Mouse (Mus musculus) embryonic facial prominence, embryonic 11.5 days (tissue): Measurements from ENCODE around the gene Rad1. TPM values are rescaled to one million over a fixed set of nuclear protein-coding genes. Genes with fewer than 3 reads are reported as not detected.

Experiments
- ATAC-seq: fragments of 200-750 bp; cut with Nextera tagmentation; replicated peaks from 2 replicates; pipeline ENCODE4 v1.8.0; 2017; ENCODE audit warnings: low read depth; ENCODE audit not compliant: insufficient number of reproducible peaks, low FRiP score, low TSS enrichment
- DNase-seq: peaks from one replicate; pipeline ENCODE4 v3.0.0-alpha.2; 2015; ENCODE audit warnings: low spot score
- H3K27ac ChIP-seq: fragments of 300-500 bp; sonication (generic); replicated peaks from 2 replicates; pipeline ENCODE4 v1.5.1; 2014; ENCODE audit warnings: mild to moderate bottlenecking, low read depth, low read length, control low read depth
- H3K27me3 ChIP-seq: fragments of 300-500 bp; sonication (generic); 2 replicates; pipeline ENCODE4 v1.6.1; 2014; ENCODE audit warnings: mild to moderate bottlenecking, low read length, moderate library complexity, mixed read lengths; ENCODE audit not compliant: control insufficient read depth, insufficient read depth
- H3K36me3 ChIP-seq: fragments of 300-500 bp; sonication (generic); replicated peaks from 2 replicates; pipeline ENCODE4 v1.6.1; 2014; ENCODE audit warnings: low read depth, mild to moderate bottlenecking, low read length, moderate library complexity, mixed read lengths; ENCODE audit not compliant: control insufficient read depth, insufficient read depth
- H3K4me1 ChIP-seq: fragments of 300-500 bp; sonication (generic); 2 replicates; pipeline ENCODE4 v1.6.1; 2014; ENCODE audit warnings: low read length, mixed read lengths; ENCODE audit not compliant: control insufficient read depth, insufficient read depth
- H3K4me2 ChIP-seq: fragments of 300-500 bp; sonication (generic); 2 replicates; pipeline ENCODE4 v1.6.1; 2014; ENCODE audit warnings: low read depth, mild to moderate bottlenecking, control low read depth, low read length, moderate library complexity
- H3K4me3 ChIP-seq: fragments of 300-500 bp; sonication (generic); 2 replicates; pipeline ENCODE4 v1.5.1; 2014; ENCODE audit warnings: low read depth, low read length, control low read depth
- H3K9ac ChIP-seq: fragments of 300-500 bp; sonication (generic); replicated peaks from 2 replicates; pipeline ENCODE4 v1.6.1; 2014; ENCODE audit warnings: mild to moderate bottlenecking, control low read depth, low read length
- H3K9me3 ChIP-seq: fragments of 300-500 bp; sonication (generic); replicated peaks from 2 replicates; pipeline ENCODE4 v1.6.1; 2016; ENCODE audit warnings: mild to moderate bottlenecking, low read length, inconsistent platforms, mixed read lengths; ENCODE audit not compliant: control insufficient read depth
- WGBS: fragments of 180-500 bp; shearing (Covaris S2); extraction: QIAGEN DNeasy Blood & Tissue Kit; methylation state at CpG from one replicate; pipeline ENCODE4 v1.1.7; 2014; 5-methylcytosine and 5-hydroxymethylcytosine counted together
- polyA plus RNA-seq: library from polyadenylated mRNA; unstranded; fragments of >200 nt; fragmentation: Nextera tagmentation; extraction: Ambion mirVana; gene quantifications from 2 replicates; pipeline ENCODE4 v1.2.1, GENCODE M21; 2014

Gene Rad1
- 31.2 and 34.1 TPM in 2 replicates for polyA plus RNA-seq

GRCm38 (mm10) chr15:10485484-10486364, at the start of gene Rad1, which contains the start of gene Brix1:
Rad1 (plus strand) TSS chr15:10486018.
Brix1 (minus strand) TSS chr15:10485947.
- Histone ChIP-seq H3K9me3 (no peaks in the 10 kb centered on the region), H3K9ac (peak within 1 kb of the TSS; percentile 86), H3K4me1 (peaks cover 2% of the 10 kb centered on the region; the same call in 1 of the 2 replicates), H3K4me2 (peak within 1 kb of the TSS; percentile 71), H3K27me3 (no peaks in the 10 kb centered on the region), H3K36me3 (no peaks in the 10 kb centered on the region; the same call in 1 of the 2 replicates), H3K4me3 (peak within 1 kb of the TSS; percentile 90), H3K27ac (no peak within 1 kb of the TSS; the same call in 1 of the 2 replicates)
- under 1% methylated on average over 58 of the region's 58 CpGs for WGBS
- DNase-seq: peak; percentile 97
- ATAC-seq: peak; percentile 99

- no peaks in the 10 kb centered on the region for H3K27me3 ChIP-seq
- H3K4me3 ChIP-seq: no peak overlapping the region
- H3K4me2 ChIP-seq: no peak overlapping the region
- no peaks in the 10 kb centered on the region for H3K9me3 ChIP-seq
- 83% methylated on average over 1 of the region's 1 CpGs for WGBS
- no peak overlapping the region for H3K9ac ChIP-seq
- H3K4me1 ChIP-seq: no peaks in the 10 kb centered on the region
- no peak for ATAC-seq
- H3K27ac ChIP-seq: no peak overlapping the region
- no peak for DNase-seq
- no peaks in the 10 kb centered on the region for H3K36me3 ChIP-seq
Observed at GRCm38 (mm10) chr15:10436893-10437292, 48.9 kb upstream of the Rad1 start.

- no peaks in the 10 kb centered on the region for H3K27me3 ChIP-seq
- no peaks in the 10 kb centered on the region for H3K36me3 ChIP-seq
- H3K4me1 ChIP-seq: no peaks in the 10 kb centered on the region
- DNase-seq: no peak
- no peak overlapping the region for H3K27ac ChIP-seq
- no peak for ATAC-seq
- no peak overlapping the region for H3K4me3 ChIP-seq
- no peak overlapping the region for H3K4me2 ChIP-seq
- WGBS: 78% methylated on average over 6 of the region's 6 CpGs
- no peak overlapping the region for H3K9ac ChIP-seq
- H3K9me3 ChIP-seq: no peaks in the 10 kb centered on the region
Observed at GRCm38 (mm10) chr15:10439963-10440362, 45.9 kb upstream of the Rad1 start.

- no peak overlapping the region for H3K27ac ChIP-seq
- WGBS: 92% methylated on average over 9 of the region's 9 CpGs
- no peak for ATAC-seq
- H3K9me3 ChIP-seq: no peaks in the 10 kb centered on the region
- no peaks in the 10 kb centered on the region for H3K4me1 ChIP-seq
- H3K9ac ChIP-seq: no peak overlapping the region
- H3K36me3 ChIP-seq: no peaks in the 10 kb centered on the region
- no peak overlapping the region for H3K4me2 ChIP-seq
- H3K27me3 ChIP-seq: no peaks in the 10 kb centered on the region
- no peak for DNase-seq
- no peak overlapping the region for H3K4me3 ChIP-seq
Observed at GRCm38 (mm10) chr15:10441493-10441892, 44.3 kb upstream of the Rad1 start.

- no peak for ATAC-seq
- no peaks in the 10 kb centered on the region for H3K9me3 ChIP-seq
- no peaks in the 10 kb centered on the region for H3K27me3 ChIP-seq
Observed at GRCm38 (mm10) chr15:10442275-10442674, 43.5 kb upstream of the Rad1 start.

GRCm38 (mm10) chr15:10447102-10447501, 38.7 kb upstream of the Rad1 start:
- H3K27ac ChIP-seq: no peak overlapping the region
- H3K4me2 ChIP-seq: no peak overlapping the region
- no peak overlapping the region for H3K4me3 ChIP-seq
- no peaks in the 10 kb centered on the region for H3K27me3 ChIP-seq
- no peak for ATAC-seq
- H3K9ac ChIP-seq: no peak overlapping the region
- no peaks in the 10 kb centered on the region for H3K4me1 ChIP-seq
- no peak for DNase-seq
- 99% methylated on average over 3 of the region's 3 CpGs for WGBS
- no peaks in the 10 kb centered on the region for H3K9me3 ChIP-seq
- H3K36me3 ChIP-seq: peaks cover 5% of the 10 kb centered on the region

More at GRCm38 (mm10) chr15:10442275-10442674, 43.5 kb upstream of the Rad1 start:
- no peaks in the 10 kb centered on the region for H3K36me3 ChIP-seq
- no peaks in the 10 kb centered on the region for H3K4me1 ChIP-seq
- no peak overlapping the region for H3K4me2 ChIP-seq
- no peak overlapping the region for H3K27ac ChIP-seq
- no peak overlapping the region for H3K4me3 ChIP-seq
- DNase-seq: no peak
- H3K9ac ChIP-seq: no peak overlapping the region
- WGBS: 95% methylated on average over 1 of the region's 1 CpGs

- no peaks in the 10 kb centered on the region for H3K9me3 ChIP-seq
- H3K4me1 ChIP-seq: no peaks in the 10 kb centered on the region
- DNase-seq: no peak
- no peak overlapping the region for H3K4me3 ChIP-seq
- no peaks in the 10 kb centered on the region; the same call in none of the 2 replicates for H3K36me3 ChIP-seq
- H3K27me3 ChIP-seq: no peaks in the 10 kb centered on the region
- no peak overlapping the region for H3K9ac ChIP-seq
- ATAC-seq: no peak
- H3K27ac ChIP-seq: no peak overlapping the region
- no peak overlapping the region for H3K4me2 ChIP-seq
- WGBS: 91% methylated on average over 12 of the region's 12 CpGs
Observed at GRCm38 (mm10) chr15:10460986-10461385, 24.8 kb upstream of the Rad1 start.

- no peak for DNase-seq
- H3K4me3 ChIP-seq: no peak overlapping the region
- 80% methylated on average over 5 of the region's 5 CpGs for WGBS
- no peaks in the 10 kb centered on the region; the same call in none of the 2 replicates for H3K36me3 ChIP-seq
- no peaks in the 10 kb centered on the region for H3K27me3 ChIP-seq
- H3K27ac ChIP-seq: no peak overlapping the region
- H3K9me3 ChIP-seq: no peaks in the 10 kb centered on the region
- no peak for ATAC-seq
- H3K9ac ChIP-seq: no peak overlapping the region
- H3K4me2 ChIP-seq: no peak overlapping the region
- no peaks in the 10 kb centered on the region for H3K4me1 ChIP-seq
Observed at GRCm38 (mm10) chr15:10463555-10463954, 22.3 kb upstream of the Rad1 start.
